26 mouse cellular contexts compared by ENCODE assay signal in the genomic region with DNA sequence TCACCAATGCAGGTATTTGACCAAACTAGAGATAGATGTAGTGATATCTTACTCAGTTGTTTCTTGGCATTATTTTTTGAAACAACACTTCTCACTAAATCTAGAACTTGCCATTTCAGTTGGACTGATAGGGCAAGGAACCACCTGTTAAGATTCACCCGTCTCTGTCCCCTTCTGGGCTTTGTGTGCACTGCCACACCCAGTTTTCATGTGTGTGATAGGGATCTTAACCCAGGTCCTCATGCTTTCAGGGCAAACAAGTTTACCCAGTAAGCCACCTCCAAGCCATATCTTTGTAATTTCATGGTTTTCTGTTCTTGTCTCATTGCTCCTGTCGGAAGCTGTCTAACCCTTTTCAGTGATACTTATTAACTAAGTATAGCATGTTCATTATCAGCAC. TPM values are rescaled to one million over a fixed set of nuclear protein-coding genes. Genes with fewer than 3 reads are reported as not detected.
A peak's percentile ranks its signal among the peaks of the same experiment; 100 is the strongest.
DNase-seq lines count a peak whose midpoint lies in the region; ATAC-seq and TF ChIP-seq lines count a peak whose summit lies in the region.
"Had no signal": no experiment of that assay in that cellular context is flagged by ENCODE, and none has a peak within 500 bp of the region (broad histone marks: within the 10 kb centered on the region; RNA-seq: fewer than 3 reads in every experiment).

No protein-coding gene starts in this region.

- H3K4me1 ChIP-seq in midbrain, embryonic 11.5 days (ENCODE audit: control insufficient read depth, insufficient read depth, low read length): peaks cover 4% of the 10 kb centered on the region; the same call in 1 of the 2 replicates
- H3K4me1 ChIP-seq in midbrain, embryonic 10.5 days: peaks cover 9% of the 10 kb centered on the region
- H3K4me1 ChIP-seq in G1E (ENCODE audit: insufficient read depth, low read depth, low read length): peaks cover 18% of the 10 kb centered on the region

- peak; percentile 59 for DNase-seq in midbrain, embryonic 11.5 days (ENCODE audit: low spot score, missing footprints)
- DNase-seq in midbrain, embryonic 10.5 days (ENCODE audit: low spot score): no peak
- no peak for DNase-seq in G1E (ENCODE audit: low spot score)
- no peak for DNase-seq in kidney, postnatal 4 days
- DNase-seq in neural tube, embryonic 10.5 days (ENCODE audit: extremely low spot score, low spot score): no peak
- DNase-seq: adrenal gland, adult 8-10 months; adrenal gland, postnatal 14 days; adrenal gland, postnatal 36 days; cerebellum, adult 11-12 months; cerebellum, adult 8-10 months; cerebellum, adult 9-11 months; cerebellum, postnatal 14 days; cerebellum, postnatal 36 days; embryo, embryonic 11 days had no signal

- no peaks in the 10 kb centered on the region for H3K9me3 ChIP-seq in midbrain, embryonic 11.5 days (ENCODE audit: control insufficient read depth, low read length)
- no peaks in the 10 kb centered on the region for H3K9me3 ChIP-seq in midbrain, embryonic 10.5 days (replicated peaks)
- no peaks in the 10 kb centered on the region for H3K9me3 ChIP-seq in G1E (replicated peaks)
- H3K9me3 ChIP-seq: embryonic facial prominence, embryonic 13.5 days; embryonic facial prominence, embryonic 15.5 days; forebrain, embryonic 10.5 days; forebrain, embryonic 12.5 days had no signal

- no peak overlapping the region for H3K4me3 ChIP-seq in midbrain, embryonic 11.5 days (ENCODE audit: low read depth, low read length)
- no peak overlapping the region for H3K4me3 ChIP-seq in midbrain, embryonic 10.5 days
- H3K4me3 ChIP-seq in G1E (ENCODE audit: low read depth, low read length): no peak overlapping the region
- H3K4me3 ChIP-seq: embryonic facial prominence, embryonic 13.5 days; embryonic facial prominence, embryonic 15.5 days; erythroblast, embryonic 14.5 days; forebrain, embryonic 10.5 days; forebrain, embryonic 12.5 days had no signal

- H3K4me2 ChIP-seq in midbrain, embryonic 11.5 days: no peak overlapping the region
- H3K4me2 ChIP-seq: embryonic facial prominence, embryonic 13.5 days; embryonic facial prominence, embryonic 15.5 days; forebrain, embryonic 12.5 days had no signal

- H3K9ac ChIP-seq in midbrain, embryonic 11.5 days (ENCODE audit: low read length): no peak overlapping the region
- H3K9ac ChIP-seq: embryonic facial prominence, embryonic 13.5 days; embryonic facial prominence, embryonic 15.5 days; forebrain, embryonic 12.5 days had no signal

- ATAC-seq in midbrain, embryonic 11.5 days (ENCODE audit: low FRiP score): no peak
- peak; percentile 11; the same call in 1 of the 2 replicates for ATAC-seq in G1E (ENCODE audit: extremely low read depth, insufficient number of reproducible peaks, low FRiP score, poor library complexity, severe bottlenecking)
- 0 out of 2 replicates have a peak, but pooled peaks have one; percentile 21 for ATAC-seq in megakaryocyte-erythroid progenitor cell, adult 5-6 weeks (replicated peaks; ENCODE audit: low FRiP score, low TSS enrichment, poor library complexity, severe bottlenecking)
- ATAC-seq: activated CD4-positive, CD25-positive, alpha-beta regulatory T cell, adult 4 months; CD4-positive, CD25-positive, alpha-beta regulatory T cell, adult 4 months; forebrain, embryonic 14.5 days; forebrain, embryonic 16.5 days; Patski had no signal

- WGBS in midbrain, embryonic 11.5 days: 82% methylated on average over 2 of the region's 2 CpGs
- WGBS in midbrain, embryonic 10.5 days: 85% methylated on average over 2 of the region's 2 CpGs

- TF ChIP-seq CTCF in G1E (IDR thresholded peaks at IDR 0.05; ENCODE audit: low read depth, low read length): no peak

- no peak overlapping the region for H3K27ac ChIP-seq in midbrain, embryonic 11.5 days (ENCODE audit: low read depth, low read length)
- H3K27ac ChIP-seq in midbrain, embryonic 10.5 days (replicated peaks): no peak overlapping the region
- H3K27ac ChIP-seq: embryonic facial prominence, embryonic 13.5 days; embryonic facial prominence, embryonic 15.5 days; forebrain, embryonic 10.5 days; forebrain, embryonic 12.5 days had no signal

- no peaks in the 10 kb centered on the region for H3K27me3 ChIP-seq in midbrain, embryonic 11.5 days (ENCODE audit: control insufficient read depth, insufficient read depth, low read length)
- H3K27me3 ChIP-seq in midbrain, embryonic 10.5 days (ENCODE audit: low read depth, poor library complexity, severe bottlenecking): no peaks in the 10 kb centered on the region
- H3K27me3 ChIP-seq in G1E (ENCODE audit: insufficient read depth, low read length): no peaks in the 10 kb centered on the region
- H3K27me3 ChIP-seq: CH12.LX; embryonic facial prominence, embryonic 13.5 days; embryonic facial prominence, embryonic 15.5 days; forebrain, embryonic 12.5 days; Patski had no signal

- H3K36me3 ChIP-seq in midbrain, embryonic 11.5 days (ENCODE audit: control insufficient read depth, insufficient read depth, low read length): no peaks in the 10 kb centered on the region
- H3K36me3 ChIP-seq in midbrain, embryonic 10.5 days: no peaks in the 10 kb centered on the region
- peaks cover 19% of the 10 kb centered on the region for H3K36me3 ChIP-seq in G1E (replicated peaks)
- H3K36me3 ChIP-seq: embryonic facial prominence, embryonic 13.5 days; embryonic facial prominence, embryonic 15.5 days; forebrain, embryonic 10.5 days; forebrain, embryonic 12.5 days had no signal

RNA-seq across cellular contexts. Expression of a gene that starts 4.5 kb away (rescaled TPM):
- polyA plus RNA-seq in midbrain, embryonic 11.5 days (2014; fragmentation: Nextera tagmentation; extraction: Ambion mirVana): 12.8 and 16.0 TPM in 2 replicates
- 9.1 and 11.7 TPM in 2 replicates for polyA plus RNA-seq in midbrain, embryonic 10.5 days (2016; fragmentation: Nextera tagmentation; extraction: Ambion mirVana)
- total RNA-seq in G1E (2014; fragmentation: Nextera tagmentation) (72.8 and 74.6 TPM in 2 replicates), G1E (2017) (52.1 and 59.1 TPM in 2 replicates)
- 2.2 and 3.6 TPM in 2 replicates for polyA plus RNA-seq in G1E (2012)
- 31.2 and 36.8 TPM in 2 replicates for total RNA-seq in megakaryocyte-erythroid progenitor cell, adult 5-6 weeks (2014; fragmentation: Nextera tagmentation)
- 37.6 and 44.8 TPM in 2 replicates for total RNA-seq in megakaryocyte-erythroid progenitor cell, adult 5-6 weeks (2017)

RNA-seq across cellular contexts. Expression of a gene that starts 5.6 kb away (rescaled TPM):
- 9.5 and 9.7 TPM in 2 replicates for polyA plus RNA-seq in midbrain, embryonic 11.5 days (2014; fragmentation: Nextera tagmentation; extraction: Ambion mirVana)
- 7.6 and 9.1 TPM in 2 replicates for polyA plus RNA-seq in midbrain, embryonic 10.5 days (2016; fragmentation: Nextera tagmentation; extraction: Ambion mirVana)
- total RNA-seq in G1E (2014; fragmentation: Nextera tagmentation) (11.3 and 13.9 TPM in 2 replicates), G1E (2017) (10.3 and 11.9 TPM in 2 replicates)
- 0.12 and 0.23 TPM in 2 replicates for polyA plus RNA-seq in G1E (2012)
- total RNA-seq in megakaryocyte-erythroid progenitor cell, adult 5-6 weeks (2014; fragmentation: Nextera tagmentation): 2.1 and 4.4 TPM in 2 replicates
- total RNA-seq in megakaryocyte-erythroid progenitor cell, adult 5-6 weeks (2017): 3.1 and 9.8 TPM in 2 replicates
- polyA plus RNA-seq: erythroblast, embryonic 14.5 days had no signal

RNA-seq across cellular contexts. Expression of a gene that starts 46.5 kb away (rescaled TPM):
- polyA plus RNA-seq in midbrain, embryonic 11.5 days (2014; fragmentation: Nextera tagmentation; extraction: Ambion mirVana): 10.3 and 10.7 TPM in 2 replicates
- 8.6 and 11.5 TPM in 2 replicates for polyA plus RNA-seq in midbrain, embryonic 10.5 days (2016; fragmentation: Nextera tagmentation; extraction: Ambion mirVana)
- total RNA-seq in G1E (2014; fragmentation: Nextera tagmentation) (5.4 and 5.7 TPM in 2 replicates), G1E (2017) (0.81 and 1.3 TPM in 2 replicates)
- 0.24 and 0.25 TPM in 2 replicates for polyA plus RNA-seq in G1E (2012)
- 0.45 and 1.2 TPM in 2 replicates for total RNA-seq in megakaryocyte-erythroid progenitor cell, adult 5-6 weeks (2014; fragmentation: Nextera tagmentation)
- total RNA-seq in megakaryocyte-erythroid progenitor cell, adult 5-6 weeks (2017): 0.53 and 1.2 TPM in 2 replicates
